Mouse (Mus musculus) adrenal gland, adult (tissue): Measurements from ENCODE around the gene Prss57.
A peak's percentile ranks its signal among the peaks of the same experiment; 100 is the strongest.
"Not testable (repeated sequence)": the region's sequence is repeated elsewhere in the genome, so short reads cannot be mapped to it uniquely, and the experiment has no call there.

Experiments used
- DNase-seq, 2 experiments: peaks; one replicate each; pipeline ENCODE4 v3.0.0; 2022 to 2023; ENCODE audit warnings: low spot score in 1 of 2; ENCODE audit not compliant: inconsistent age in 2 of 2

The Prss57 gene

GRCm38 (mm10) chr10:79764234-79764633 lies 26.5 kb downstream of the Prss57 start:
- no peak for DNase-seq

- peak in 1 of 2 experiments; percentile 55 for DNase-seq
These were observed 27.9 kb downstream of the Prss57 start for GRCm38 (mm10) chr10:79762875-79763274.

- no peak for DNase-seq
These were observed 30.1 kb downstream of the Prss57 start for GRCm38 (mm10) chr10:79760603-79761143.

GRCm38 (mm10) chr10:79759675-79760074 lies 31.1 kb downstream of the Prss57 start:
- DNase-seq = not testable (repeated sequence)

- DNase-seq = no peak
These were observed 34.1 kb downstream of the Prss57 start for GRCm38 (mm10) chr10:79756660-79757059.

GRCm38 (mm10) chr10:79755854-79756253 lies 34.9 kb downstream of the Prss57 start:
- no peak for DNase-seq

- DNase-seq = peak; percentile 83 to 91
These were observed 35.8 kb downstream of the Prss57 start, which contains the start of gene Fgf22 for GRCm38 (mm10) chr10:79754856-79755516. Gene Fgf22 (plus strand): TSS chr10:79755076.

GRCm38 (mm10) chr10:79748496-79748895 lies 42.3 kb downstream of the Prss57 start:
- DNase-seq = no peak

- peak in 1 of 2 experiments; percentile 61 for DNase-seq
These were observed 44.0 kb downstream of the Prss57 start for GRCm38 (mm10) chr10:79746774-79747151.

GRCm38 (mm10) chr10:79745898-79746773 lies 44.6 kb downstream of the Prss57 start, which contains the start of gene Polrmt:
Gene Polrmt (minus strand): TSS chr10:79746581.
- DNase-seq = peak; percentile 97 to 98

- DNase-seq = no peak
These were observed 45.4 kb downstream of the Prss57 start for GRCm38 (mm10) chr10:79745411-79745810.

GRCm38 (mm10) chr10:79743650-79744365 lies 47.0 kb downstream of the Prss57 start:
- DNase-seq = no peak

- DNase-seq = no peak
These were observed 47.6 kb downstream of the Prss57 start for GRCm38 (mm10) chr10:79743161-79743560.

GRCm38 (mm10) chr10:79740863-79741262 lies 49.9 kb downstream of the Prss57 start:
- no peak for DNase-seq

- DNase-seq = no peak
These were observed 51.5 kb downstream of the Prss57 start for GRCm38 (mm10) chr10:79739234-79739633.

GRCm38 (mm10) chr10:79738259-79738658 lies 52.5 kb downstream of the Prss57 start:
- peak in 1 of 2 experiments; percentile 59 for DNase-seq

GRCm38 (mm10) chr10:79736706-79737105 lies 54.1 kb downstream of the Prss57 start:
- DNase-seq = no peak

- DNase-seq = no peak
These were observed 55.4 kb downstream of the Prss57 start for GRCm38 (mm10) chr10:79735361-79735760.

GRCm38 (mm10) chr10:79733847-79734246 lies 56.9 kb downstream of the Prss57 start:
- DNase-seq = no peak

- DNase-seq = peak in 1 of 2 experiments; percentile 77
These were observed 58.3 kb downstream of the Prss57 start for GRCm38 (mm10) chr10:79732500-79732899.
